Mouse (Mus musculus): ENCODE results near the gene Fscn1.

- TF ChIP-seq POLR2A (IDR thresholded peaks at IDR 0.05; ENCODE audit: low read depth, low read length) = no peak
- no peak for TF ChIP-seq CTCF (IDR thresholded peaks at IDR 0.05; ENCODE audit: extremely low read depth, insufficient read depth, insufficient read length, insufficient replicate concordance)
Observed at GRCm38 (mm10) chr5:142947460-142947859, 12.7 kb upstream of the Fscn1 start.

All from spleen, adult 2 months (tissue).